Mouse (Mus musculus): ENCODE results near the gene Tob1. TPM values are rescaled to one million over a fixed set of nuclear protein-coding genes. Genes with fewer than 3 reads are reported as not detected.

The Tob1 gene
- polyA plus RNA-seq, 1 experiment from 2014 or later = 24.2 TPM

DNA sequence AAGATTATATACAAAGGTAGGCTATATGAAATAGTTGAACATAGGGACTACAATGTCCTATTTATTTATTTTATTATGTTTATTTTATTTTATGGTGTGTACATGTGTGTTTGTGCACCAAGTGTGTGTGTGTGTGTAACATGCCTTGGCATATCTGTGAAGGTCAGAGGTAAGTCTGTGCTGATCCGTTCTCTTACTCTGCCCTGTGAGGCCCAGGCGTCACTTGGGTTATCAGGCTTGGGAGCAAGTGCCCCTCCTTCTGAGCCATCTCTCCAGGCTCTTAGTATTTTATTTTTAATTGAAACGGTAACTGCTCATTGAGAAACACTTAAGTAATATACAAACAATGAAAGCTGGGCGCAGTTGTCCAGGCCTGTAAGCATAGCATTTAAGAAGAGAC, 10.8 kb upstream of the Tob1 start:
- Histone ChIP-seq H3K4me2 (replicated peaks; ENCODE audit: low read depth, low read length) (no peak overlapping the region), H3K27me3 (ENCODE audit: control insufficient read depth, insufficient read depth, low read length) (no peaks in the 10 kb centered on the region), H3K36me3 (ENCODE audit: control insufficient read depth, insufficient read depth, low read length) (no peaks in the 10 kb centered on the region), H3K4me1 (ENCODE audit: control insufficient read depth, insufficient read depth, low read length) (0 out of 2 replicates have a peak, but pooled peaks cover 2% of the 10 kb centered on the region), H3K9me3 (ENCODE audit: control insufficient read depth, low read depth, low read length) (no peaks in the 10 kb centered on the region), H3K9ac (replicated peaks; ENCODE audit: low read depth, low read length) (no peak overlapping the region), H3K27ac (ENCODE audit: low read length) (no peak overlapping the region), H3K4me3 (ENCODE audit: low read depth, low read length) (no peak overlapping the region)
- WGBS = 70% methylated on average over 4 of the region's 4 CpGs
- ATAC-seq (ENCODE audit: insufficient number of reproducible peaks, insufficient read depth, low FRiP score, low read depth) = no peak

DNA sequence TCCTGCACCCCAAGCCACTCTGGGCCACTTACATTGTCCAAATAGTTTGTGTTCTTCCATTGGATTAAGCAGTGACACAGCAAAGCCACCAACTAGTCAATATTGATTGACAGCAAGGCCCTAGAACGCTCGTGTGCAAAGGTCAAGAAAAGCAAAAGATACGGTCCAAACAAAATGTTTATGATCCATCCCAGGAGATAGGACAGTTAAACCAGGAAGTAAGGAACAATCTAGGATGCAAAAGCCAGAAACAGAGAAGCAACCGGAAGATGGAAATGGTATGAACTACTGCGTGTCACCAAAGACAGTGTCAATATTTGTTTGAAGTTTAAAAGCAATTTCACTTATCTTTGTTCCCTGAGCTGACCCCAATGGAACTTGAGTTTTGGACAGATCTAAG, 9.1 kb upstream of the Tob1 start:
- H3K4me3 ChIP-seq (ENCODE audit: low read depth, low read length) = no peak overlapping the region
- WGBS = 61% methylated on average over 5 of the region's 5 CpGs

DNA sequence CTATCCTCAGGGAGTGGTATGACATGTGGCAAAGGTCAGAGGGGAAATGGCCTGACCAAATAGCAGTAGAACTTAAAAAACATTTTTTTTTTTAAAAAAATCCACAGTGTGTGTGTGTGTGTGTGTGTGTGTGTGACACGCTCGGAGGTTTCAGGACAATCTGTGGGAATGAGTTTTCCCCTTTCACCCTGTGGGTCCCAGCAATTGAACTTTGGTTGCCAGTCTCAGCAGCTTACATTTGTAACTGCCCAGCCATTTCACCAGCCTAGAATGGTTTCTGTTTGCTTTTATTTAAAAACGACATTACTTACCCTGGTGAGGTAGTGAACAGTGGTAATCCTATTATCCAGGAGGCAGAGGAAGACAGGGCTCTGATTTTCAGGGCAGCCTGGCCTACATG, 8.2 kb upstream of the Tob1 start:
- Histone ChIP-seq H3K27me3 (ENCODE audit: control insufficient read depth, insufficient read depth, low read length) (no peaks in the 10 kb centered on the region), H3K27ac (ENCODE audit: low read length) (no peak overlapping the region), H3K9ac (replicated peaks; ENCODE audit: low read depth, low read length) (no peak overlapping the region), H3K9me3 (ENCODE audit: control insufficient read depth, low read depth, low read length) (no peaks in the 10 kb centered on the region), H3K4me2 (replicated peaks; ENCODE audit: low read depth, low read length) (no peak overlapping the region), H3K4me3 (ENCODE audit: low read depth, low read length) (no peak overlapping the region), H3K36me3 (ENCODE audit: control insufficient read depth, insufficient read depth, low read length) (no peaks in the 10 kb centered on the region), H3K4me1 (ENCODE audit: control insufficient read depth, insufficient read depth, low read length) (no peaks in the 10 kb centered on the region)
- WGBS = 70% methylated on average over 3 of the region's 3 CpGs
- no peak for ATAC-seq (ENCODE audit: insufficient number of reproducible peaks, insufficient read depth, low FRiP score, low read depth)

More for the DNA sequence above, 9.1 kb upstream of the Tob1 start:
- Histone ChIP-seq H3K4me1 (ENCODE audit: control insufficient read depth, insufficient read depth, low read length) (no peaks in the 10 kb centered on the region), H3K36me3 (ENCODE audit: control insufficient read depth, insufficient read depth, low read length) (no peaks in the 10 kb centered on the region), H3K9ac (replicated peaks; ENCODE audit: low read depth, low read length) (no peak overlapping the region), H3K27me3 (ENCODE audit: control insufficient read depth, insufficient read depth, low read length) (no peaks in the 10 kb centered on the region), H3K4me2 (replicated peaks; ENCODE audit: low read depth, low read length) (no peak overlapping the region), H3K27ac (ENCODE audit: low read length) (no peak overlapping the region), H3K9me3 (ENCODE audit: control insufficient read depth, low read depth, low read length) (no peaks in the 10 kb centered on the region)
- no peak for ATAC-seq (ENCODE audit: insufficient number of reproducible peaks, insufficient read depth, low FRiP score, low read depth)

DNA sequence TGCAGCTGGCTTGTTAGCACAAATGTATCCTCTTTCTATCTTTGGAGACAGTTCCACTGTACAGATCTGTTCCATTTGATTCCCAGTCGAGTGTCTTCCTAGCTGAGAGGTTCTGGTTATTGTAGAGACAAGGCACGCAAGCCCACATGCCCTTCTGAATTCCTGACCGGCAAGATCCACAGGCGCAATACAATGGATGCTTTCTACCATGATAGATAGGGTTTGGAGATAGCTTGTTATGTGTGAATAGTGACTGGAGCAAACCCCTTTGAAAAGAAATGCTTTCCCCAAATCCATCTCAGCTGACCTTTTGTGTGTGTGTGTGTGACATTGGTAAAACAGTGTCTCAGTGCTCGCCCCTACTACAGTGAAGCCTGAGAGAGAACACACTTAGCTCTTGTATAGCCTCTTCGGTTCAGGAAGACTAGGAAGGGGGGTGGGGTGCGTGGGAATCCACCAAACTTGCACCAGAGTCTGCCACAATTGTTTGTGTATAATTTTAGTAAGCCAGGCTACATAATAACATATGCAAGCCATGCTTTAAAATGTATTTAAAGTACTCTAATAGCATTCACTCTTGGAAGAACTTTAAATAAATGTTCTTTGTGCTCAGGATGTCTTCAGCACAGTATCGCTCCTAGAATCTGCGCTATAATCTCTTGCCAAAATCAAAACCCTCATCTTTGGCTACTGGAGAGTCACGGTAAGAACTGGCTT, 4.7 kb upstream of the Tob1 start:
- Histone ChIP-seq H3K9ac (replicated peaks; ENCODE audit: low read depth, low read length) (no peak overlapping the region), H3K27ac (ENCODE audit: low read length) (no peak overlapping the region), H3K36me3 (ENCODE audit: control insufficient read depth, insufficient read depth, low read length) (no peaks in the 10 kb centered on the region), H3K4me2 (replicated peaks; ENCODE audit: low read depth, low read length) (no peak overlapping the region), H3K4me3 (ENCODE audit: low read depth, low read length) (no peak overlapping the region), H3K27me3 (ENCODE audit: control insufficient read depth, insufficient read depth, low read length) (no peaks in the 10 kb centered on the region), H3K9me3 (ENCODE audit: control insufficient read depth, low read depth, low read length) (no peaks in the 10 kb centered on the region), H3K4me1 (ENCODE audit: control insufficient read depth, insufficient read depth, low read length) (no peaks in the 10 kb centered on the region)
- WGBS = 68% methylated on average over 10 of the region's 10 CpGs
- no peak for ATAC-seq (ENCODE audit: insufficient number of reproducible peaks, insufficient read depth, low FRiP score, low read depth)

DNA sequence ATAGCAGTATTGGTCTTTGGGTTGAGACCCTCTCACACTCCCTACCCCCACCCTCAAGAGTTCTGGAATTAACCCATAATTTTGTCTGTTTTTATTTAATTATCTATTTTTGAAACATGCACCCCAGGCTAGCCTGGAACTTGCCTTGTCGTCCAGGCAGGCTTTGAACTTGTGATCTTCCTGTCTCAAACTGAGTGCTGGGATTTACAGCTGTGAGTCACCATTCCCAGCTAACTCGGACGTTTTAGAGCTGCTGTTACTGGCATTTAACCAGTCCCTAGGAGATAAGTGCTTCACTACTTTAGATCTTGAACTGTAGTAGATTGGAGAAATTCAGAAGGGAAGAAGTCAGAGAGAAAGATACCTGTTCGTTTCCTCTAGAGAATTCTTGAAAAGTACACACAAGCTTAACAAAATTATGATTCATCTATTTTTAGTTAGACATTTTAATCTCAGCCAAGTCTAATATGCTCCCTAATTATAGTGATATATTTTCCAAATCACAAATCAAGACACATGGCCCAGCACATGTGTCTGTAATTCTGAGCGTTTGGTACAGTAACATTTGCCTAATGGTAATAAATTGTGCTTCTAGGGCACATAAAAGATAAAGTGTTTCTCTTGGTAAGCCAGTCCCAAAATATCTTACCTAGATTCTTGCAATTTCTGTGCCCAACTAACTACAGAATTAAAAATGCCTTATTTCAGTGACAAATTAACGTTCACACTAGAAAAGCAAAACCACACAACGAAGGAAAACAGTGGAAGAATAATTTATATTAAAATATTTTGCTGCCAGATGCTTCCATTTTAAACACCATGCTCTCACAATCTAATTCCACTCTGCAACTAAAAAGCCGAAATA, 2.2 kb upstream of the Tob1 start:
- Histone ChIP-seq H3K9ac (replicated peaks; ENCODE audit: low read depth, low read length) (no peak overlapping the region), H3K9me3 (ENCODE audit: control insufficient read depth, low read depth, low read length) (no peaks in the 10 kb centered on the region), H3K27ac (ENCODE audit: low read length) (peak overlapping the region; percentile 97; the same call in 1 of the 2 replicates), H3K4me2 (replicated peaks; ENCODE audit: low read depth, low read length) (peak overlapping the region; percentile 94), H3K27me3 (ENCODE audit: control insufficient read depth, insufficient read depth, low read length) (no peaks in the 10 kb centered on the region), H3K4me3 (ENCODE audit: low read depth, low read length) (peak overlapping the region; percentile 88; the same call in 1 of the 2 replicates), H3K4me1 (ENCODE audit: control insufficient read depth, insufficient read depth, low read length) (peaks cover 2% of the 10 kb centered on the region; the same call in 1 of the 2 replicates), H3K36me3 (ENCODE audit: control insufficient read depth, insufficient read depth, low read length) (peaks cover 4% of the 10 kb centered on the region; the same call in 1 of the 2 replicates)
- WGBS = 41% methylated on average over 8 of the region's 8 CpGs
- no peak for ATAC-seq (ENCODE audit: insufficient number of reproducible peaks, insufficient read depth, low FRiP score, low read depth)

DNA sequence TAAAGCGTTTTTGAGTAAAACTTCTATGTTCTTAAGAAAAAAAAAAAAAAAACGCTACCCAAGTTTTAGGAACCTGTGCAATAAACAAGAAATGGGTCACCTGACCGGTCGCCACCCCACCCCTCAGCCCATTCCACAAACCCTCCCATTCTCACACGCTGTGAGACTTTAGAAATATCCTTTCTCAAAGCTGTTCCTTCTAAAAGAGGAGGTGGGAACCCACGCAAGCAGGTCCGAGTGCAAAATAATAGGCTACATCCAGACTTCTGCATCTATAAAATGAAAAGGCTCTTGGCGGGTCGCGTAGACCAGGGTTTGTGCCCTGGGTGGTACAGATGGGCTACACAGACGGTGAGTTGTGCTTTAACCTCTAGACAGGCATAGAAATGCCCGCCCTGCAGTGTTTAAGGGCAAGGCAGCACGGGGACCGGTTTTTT, 1.5 kb upstream of the Tob1 start:
- peaks cover 2% of the 10 kb centered on the region; the same call in 1 of the 2 replicates for H3K4me1 ChIP-seq (ENCODE audit: control insufficient read depth, insufficient read depth, low read length)
- H3K27ac ChIP-seq (ENCODE audit: low read length) = peak overlapping the region; percentile 97
- H3K9me3 ChIP-seq (ENCODE audit: control insufficient read depth, low read depth, low read length) = no peaks in the 10 kb centered on the region
- peak overlapping the region; percentile 38; the same call in 1 of the 2 replicates for H3K9ac ChIP-seq (replicated peaks; ENCODE audit: low read depth, low read length)
- peaks cover 10% of the 10 kb centered on the region for H3K36me3 ChIP-seq (ENCODE audit: control insufficient read depth, insufficient read depth, low read length)
- peak overlapping the region; percentile 88 for H3K4me3 ChIP-seq (ENCODE audit: low read depth, low read length)
- WGBS = 2% methylated on average over 14 of the region's 14 CpGs
- H3K4me2 ChIP-seq (replicated peaks; ENCODE audit: low read depth, low read length) = peak overlapping the region; percentile 94
- ATAC-seq (ENCODE audit: insufficient number of reproducible peaks, insufficient read depth, low FRiP score, low read depth) = no peak
- H3K27me3 ChIP-seq (ENCODE audit: control insufficient read depth, insufficient read depth, low read length) = no peaks in the 10 kb centered on the region

DNA sequence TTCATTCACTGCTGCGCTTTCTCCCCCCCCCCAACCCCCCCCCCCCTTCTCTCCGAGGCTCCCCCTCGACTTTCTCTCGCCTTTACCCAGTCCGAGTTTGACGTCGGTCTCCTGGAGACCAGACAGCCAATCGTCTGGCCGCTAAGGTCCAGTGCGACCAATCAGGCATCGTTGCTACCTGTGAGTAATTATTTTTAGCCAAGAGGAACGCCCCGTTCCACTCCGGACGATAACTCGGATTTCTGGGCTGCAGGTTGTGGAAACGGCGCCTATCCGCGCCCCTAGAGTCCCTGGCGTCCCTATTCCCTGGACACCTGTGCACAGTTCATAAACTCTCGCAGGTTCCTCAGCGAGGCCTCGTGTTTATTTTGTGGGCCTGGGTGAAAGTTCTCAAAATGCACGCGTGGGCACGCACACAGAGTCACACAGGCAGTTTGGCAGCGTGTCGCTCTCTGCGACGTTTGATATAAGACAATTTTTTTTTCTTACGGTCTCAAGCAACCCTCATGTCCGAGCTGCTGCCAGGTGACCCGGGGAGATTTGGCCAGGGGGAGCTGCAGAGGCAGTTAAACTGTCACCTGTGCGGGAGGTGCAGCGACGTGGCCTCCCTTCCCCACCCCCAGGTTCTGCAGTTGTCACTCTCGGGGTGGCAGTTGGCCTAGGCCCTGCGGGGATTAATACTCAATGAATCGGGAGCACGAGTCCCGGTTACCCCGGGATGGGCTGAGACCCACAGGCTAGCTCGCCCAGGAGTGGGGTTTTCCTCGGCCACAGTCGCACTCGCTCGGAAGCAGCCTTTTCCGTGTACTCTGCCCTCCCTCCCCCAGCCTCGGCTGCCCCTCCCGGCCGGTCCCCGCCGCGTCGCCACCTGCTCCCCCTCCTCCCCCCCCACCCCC, 815 bp upstream of the Tob1 start:
- Histone ChIP-seq H3K27me3 (ENCODE audit: control insufficient read depth, insufficient read depth, low read length) (no peaks in the 10 kb centered on the region), H3K36me3 (ENCODE audit: control insufficient read depth, insufficient read depth, low read length) (peaks cover 10% of the 10 kb centered on the region), H3K4me1 (ENCODE audit: control insufficient read depth, insufficient read depth, low read length) (peaks cover 2% of the 10 kb centered on the region; the same call in 1 of the 2 replicates), H3K4me2 (replicated peaks; ENCODE audit: low read depth, low read length) (peak overlapping the region; percentile 94), H3K9me3 (ENCODE audit: control insufficient read depth, low read depth, low read length) (no peaks in the 10 kb centered on the region), H3K27ac (ENCODE audit: low read length) (peak overlapping the region; percentile 98), H3K4me3 (ENCODE audit: low read depth, low read length) (peak overlapping the region; percentile 88), H3K9ac (replicated peaks; ENCODE audit: low read depth, low read length) (peak overlapping the region; percentile 42; the same call in 1 of the 2 replicates)
- under 1% methylated on average over 52 of the region's 56 CpGs for WGBS
- peak; percentile 82 for ATAC-seq (ENCODE audit: insufficient number of reproducible peaks, insufficient read depth, low FRiP score, low read depth)

All from stomach, embryonic 14.5 days (tissue).